Mouse (Mus musculus) liver, embryonic 12.5 days (tissue): ENCODE measurements around the gene Unc13c. TPM values are rescaled to one million over a fixed set of nuclear protein-coding genes. Genes with fewer than 3 reads are reported as not detected.

Experiments used
- ATAC-seq: fragments of 200-750 bp; cut with Nextera tagmentation; 2 replicates; pipeline ENCODE4 v1.8.0; 2017; ENCODE audit warnings: moderate number of reproducible peaks, mild to moderate bottlenecking, moderate library complexity
- H3K27ac ChIP-seq: fragments of 300-500 bp; sonication (generic); 2 replicates; pipeline ENCODE4 v1.5.1; 2016; ENCODE audit warnings: mild to moderate bottlenecking
- H3K27me3 ChIP-seq: fragments of 300-500 bp; sonication (generic); replicated peaks from 2 replicates; pipeline ENCODE4 v1.6.1; 2016; ENCODE audit warnings: mild to moderate bottlenecking, moderate library complexity
- H3K36me3 ChIP-seq: fragments of 300-500 bp; sonication (generic); 2 replicates; pipeline ENCODE4 v1.6.1; 2016; ENCODE audit warnings: mild to moderate bottlenecking, moderate library complexity
- H3K4me1 ChIP-seq: fragments of 300-500 bp; sonication (generic); 2 replicates; pipeline ENCODE4 v1.6.1; 2016
- H3K4me2 ChIP-seq: fragments of 300-500 bp; sonication (generic); 2 replicates; pipeline ENCODE4 v1.6.1; 2016; ENCODE audit warnings: mild to moderate bottlenecking, moderate library complexity
- H3K4me3 ChIP-seq: fragments of 300-500 bp; sonication (generic); 2 replicates; pipeline ENCODE4 v1.5.1; 2016; ENCODE audit warnings: mild to moderate bottlenecking, moderate library complexity
- H3K9ac ChIP-seq: fragments of 300-500 bp; sonication (generic); 2 replicates; pipeline ENCODE4 v1.6.1; 2016; ENCODE audit warnings: mild to moderate bottlenecking, moderate library complexity
- H3K9me3 ChIP-seq: fragments of 300-500 bp; sonication (generic); replicated peaks from 2 replicates; pipeline ENCODE4 v1.6.1; 2016; ENCODE audit warnings: mild to moderate bottlenecking, moderate library complexity
- WGBS: fragments of 180-500 bp; shearing (Covaris S2); methylation state at CpG from one replicate; pipeline ENCODE4 v1.1.7; 2016; ENCODE audit not compliant: insufficient replicate concordance; 5-methylcytosine and 5-hydroxymethylcytosine counted together
- polyA plus RNA-seq: library from polyadenylated mRNA; unstranded; fragments of >200 nt; fragmentation: Nextera tagmentation; extraction: Ambion mirVana; gene quantifications from 2 replicates; pipeline ENCODE4 v1.2.1, GENCODE M21; 2016

The Unc13c gene
- 0.04 and 0.06 TPM in 2 replicates for polyA plus RNA-seq

GRCm38 (mm10) chr9:73968641-73969121 lies at the start of gene Unc13c:
TSS of gene Unc13c (minus strand) at chr9:73968966.
- no peak within 1 kb of the TSS for H3K9ac ChIP-seq
- no peaks in the 10 kb centered on the region for H3K4me1 ChIP-seq

GRCm38 (mm10) chr9:74007976-74008686 lies 39.4 kb upstream of the Unc13c start:
- Histone ChIP-seq H3K9me3 (no peaks in the 10 kb centered on the region), H3K36me3 (no peaks in the 10 kb centered on the region), H3K27me3 (no peaks in the 10 kb centered on the region), H3K9ac (no peak overlapping the region), H3K4me3 (no peak overlapping the region), H3K4me2 (no peak overlapping the region), H3K27ac (no peak overlapping the region), H3K4me1 (no peaks in the 10 kb centered on the region)
- no peak for ATAC-seq
- 62% methylated on average over 7 of the region's 7 CpGs for WGBS

More at GRCm38 (mm10) chr9:73968641-73969121, at the start of gene Unc13c:
- no peak for ATAC-seq
- 5% methylated on average over 17 of the region's 17 CpGs for WGBS
- Histone ChIP-seq H3K36me3 (no peaks in the 10 kb centered on the region), H3K9me3 (no peaks in the 10 kb centered on the region), H3K4me2 (peak within 1 kb of the TSS; percentile 41), H3K27me3 (peaks cover 13% of the 10 kb centered on the region), H3K27ac (no peak within 1 kb of the TSS), H3K4me3 (no peak within 1 kb of the TSS)

- H3K9ac ChIP-seq, result no peak overlapping the region
- WGBS, result 45% methylated on average over 6 of the region's 6 CpGs
- no peak overlapping the region for H3K4me2 ChIP-seq
- H3K9me3 ChIP-seq, result no peaks in the 10 kb centered on the region
- no peaks in the 10 kb centered on the region for H3K4me1 ChIP-seq
- no peak for ATAC-seq
- H3K27ac ChIP-seq, result no peak overlapping the region
- H3K36me3 ChIP-seq, result no peaks in the 10 kb centered on the region
- H3K4me3 ChIP-seq, result no peak overlapping the region
- H3K27me3 ChIP-seq, result no peaks in the 10 kb centered on the region
Observed at GRCm38 (mm10) chr9:74002388-74002990, 33.7 kb upstream of the Unc13c start.

GRCm38 (mm10) chr9:73988096-73988495 lies 19.3 kb upstream of the Unc13c start:
- no peak for ATAC-seq
- no peaks in the 10 kb centered on the region for H3K27me3 ChIP-seq
- no peaks in the 10 kb centered on the region for H3K9me3 ChIP-seq
- H3K36me3 ChIP-seq, result no peaks in the 10 kb centered on the region
- no peak overlapping the region for H3K27ac ChIP-seq
- H3K9ac ChIP-seq, result no peak overlapping the region
- no peak overlapping the region for H3K4me2 ChIP-seq
- H3K4me1 ChIP-seq, result no peaks in the 10 kb centered on the region
- H3K4me3 ChIP-seq, result no peak overlapping the region

GRCm38 (mm10) chr9:73987236-73987635 lies 18.5 kb upstream of the Unc13c start:
- no peaks in the 10 kb centered on the region for H3K36me3 ChIP-seq
- no peak overlapping the region for H3K27ac ChIP-seq
- H3K4me2 ChIP-seq, result no peak overlapping the region
- no peaks in the 10 kb centered on the region for H3K4me1 ChIP-seq
- H3K4me3 ChIP-seq, result no peak overlapping the region
- 41% methylated on average over 2 of the region's 2 CpGs for WGBS
- H3K9ac ChIP-seq, result no peak overlapping the region
- H3K9me3 ChIP-seq, result no peaks in the 10 kb centered on the region
- no peak for ATAC-seq
- no peaks in the 10 kb centered on the region for H3K27me3 ChIP-seq

GRCm38 (mm10) chr9:73982597-73983344 lies 14.0 kb upstream of the Unc13c start:
- Histone ChIP-seq H3K27ac (no peak overlapping the region), H3K4me3 (no peak overlapping the region), H3K9me3 (no peaks in the 10 kb centered on the region), H3K4me1 (no peaks in the 10 kb centered on the region), H3K9ac (no peak overlapping the region), H3K36me3 (no peaks in the 10 kb centered on the region), H3K27me3 (no peaks in the 10 kb centered on the region), H3K4me2 (no peak overlapping the region)
- WGBS, result 13% methylated on average over 6 of the region's 6 CpGs
- ATAC-seq, result no peak

GRCm38 (mm10) chr9:73972327-73972988 lies 3.7 kb upstream of the Unc13c start:
- WGBS, result 62% methylated on average over 8 of the region's 8 CpGs
- Histone ChIP-seq H3K4me1 (no peaks in the 10 kb centered on the region), H3K36me3 (no peaks in the 10 kb centered on the region), H3K4me3 (no peak overlapping the region), H3K27me3 (peaks cover 13% of the 10 kb centered on the region), H3K4me2 (no peak overlapping the region), H3K9me3 (no peaks in the 10 kb centered on the region), H3K27ac (no peak overlapping the region), H3K9ac (no peak overlapping the region)
- ATAC-seq, result no peak

GRCm38 (mm10) chr9:73970717-73971116 lies 2.0 kb upstream of the Unc13c start:
- Histone ChIP-seq H3K4me3 (no peak overlapping the region), H3K27me3 (peaks cover 13% of the 10 kb centered on the region), H3K4me2 (no peak overlapping the region), H3K36me3 (no peaks in the 10 kb centered on the region), H3K9ac (no peak overlapping the region), H3K9me3 (no peaks in the 10 kb centered on the region), H3K4me1 (no peaks in the 10 kb centered on the region), H3K27ac (no peak overlapping the region)
- ATAC-seq, result no peak
- 72% methylated on average over 9 of the region's 9 CpGs for WGBS

GRCm38 (mm10) chr9:73965322-73965915 lies 3.3 kb downstream of the Unc13c start:
- Histone ChIP-seq H3K9ac (no peak overlapping the region), H3K27ac (no peak overlapping the region), H3K4me1 (no peaks in the 10 kb centered on the region), H3K27me3 (peaks cover 13% of the 10 kb centered on the region), H3K4me3 (no peak overlapping the region), H3K4me2 (no peak overlapping the region), H3K36me3 (no peaks in the 10 kb centered on the region), H3K9me3 (no peaks in the 10 kb centered on the region)
- WGBS, result 54% methylated on average over 9 of the region's 9 CpGs
- no peak for ATAC-seq

GRCm38 (mm10) chr9:73962471-73962870 lies 6.3 kb downstream of the Unc13c start:
- no peak overlapping the region for H3K27ac ChIP-seq
- no peaks in the 10 kb centered on the region for H3K36me3 ChIP-seq
- ATAC-seq, result no peak
- 66% methylated on average over 6 of the region's 6 CpGs for whole genome bisulfite sequencing
- no peak overlapping the region for H3K4me2 ChIP-seq
- H3K4me3 ChIP-seq, result no peak overlapping the region
- H3K9ac ChIP-seq, result no peak overlapping the region
- no peaks in the 10 kb centered on the region for H3K9me3 ChIP-seq
- H3K4me1 ChIP-seq, result no peaks in the 10 kb centered on the region
- H3K27me3 ChIP-seq, result no peaks in the 10 kb centered on the region

- Histone ChIP-seq H3K4me3 (no peak overlapping the region), H3K9me3 (no peaks in the 10 kb centered on the region), H3K27me3 (no peaks in the 10 kb centered on the region), H3K4me1 (no peaks in the 10 kb centered on the region), H3K4me2 (no peak overlapping the region), H3K9ac (no peak overlapping the region), H3K36me3 (no peaks in the 10 kb centered on the region), H3K27ac (no peak overlapping the region)
- ATAC-seq, result no peak
Observed at GRCm38 (mm10) chr9:73952331-73952730, 16.4 kb downstream of the Unc13c start.
